ENCODE assay signal across 15 mouse cellular contexts in genomic region chr15:101297988-101298387, GRCm38 (mm10). TPM values are rescaled to one million over a fixed set of nuclear protein-coding genes. Genes with fewer than 3 reads are reported as not detected.
DNase-seq lines count a peak whose midpoint lies in the region; ATAC-seq and TF ChIP-seq lines count a peak whose summit lies in the region.
"Had no signal": no experiment of that assay in that cellular context is flagged by ENCODE, and none has a peak within 500 bp of the region (broad histone marks: within the 10 kb centered on the region; RNA-seq: fewer than 3 reads in every experiment).

No protein-coding gene starts in this region.

- peaks cover 33% of the 10 kb centered on the region for H3K4me1 ChIP-seq in heart, embryonic 12.5 days (replicated peaks)
- peaks cover 10% of the 10 kb centered on the region for H3K4me1 ChIP-seq in heart, adult 2 months (ENCODE audit: control insufficient read depth, insufficient read depth, low read length)
- peaks cover 11% of the 10 kb centered on the region for H3K4me1 ChIP-seq in liver, embryonic 11.5 days (replicated peaks; ENCODE audit: control insufficient read depth, insufficient read depth, low read length)
- H3K4me1 ChIP-seq in liver, embryonic 12.5 days: peaks cover 22% of the 10 kb centered on the region
- H3K4me1 ChIP-seq: hindbrain, embryonic 15.5 days had no signal

- TF ChIP-seq POLR2A in heart, adult 2 months (IDR thresholded peaks at IDR 0.05; ENCODE audit: insufficient read depth, low read depth, low read length): no peak

- intact Hi-C loops in heart, adult 2 months (cut with DNase I): no loop called here

- no peaks in the 10 kb centered on the region for H3K36me3 ChIP-seq in heart, embryonic 12.5 days
- H3K36me3 ChIP-seq in heart, adult 2 months (ENCODE audit: control insufficient read depth, insufficient read depth, low read length): no peaks in the 10 kb centered on the region
- H3K36me3 ChIP-seq in liver, embryonic 11.5 days (ENCODE audit: control insufficient read depth, insufficient read depth, low read length): no peaks in the 10 kb centered on the region
- no peaks in the 10 kb centered on the region for H3K36me3 ChIP-seq in liver, embryonic 12.5 days
- H3K36me3 ChIP-seq: hindbrain, embryonic 15.5 days; lung, embryonic 15.5 days had no signal

- H3K27me3 ChIP-seq in heart, embryonic 12.5 days (replicated peaks): no peaks in the 10 kb centered on the region
- H3K27me3 ChIP-seq in heart, adult 2 months (ENCODE audit: control insufficient read depth, insufficient read depth, low read length): no peaks in the 10 kb centered on the region
- H3K27me3 ChIP-seq in liver, embryonic 11.5 days (replicated peaks; ENCODE audit: control insufficient read depth, insufficient read depth, low read length): no peaks in the 10 kb centered on the region
- H3K27me3 ChIP-seq in liver, embryonic 12.5 days (replicated peaks): no peaks in the 10 kb centered on the region
- H3K27me3 ChIP-seq: hindbrain, embryonic 15.5 days; lung, embryonic 15.5 days had no signal

- WGBS in heart, embryonic 12.5 days: 42% methylated on average over 7 of the region's 7 CpGs
- 37% methylated on average over 7 of the region's 7 CpGs for WGBS in heart, adult 2 months
- WGBS in liver, embryonic 11.5 days: 40% methylated on average over 7 of the region's 7 CpGs
- 25% methylated on average over 7 of the region's 7 CpGs for WGBS in liver, embryonic 12.5 days (ENCODE audit: insufficient replicate concordance)

- ATAC-seq in heart, embryonic 12.5 days (ENCODE audit: insufficient number of reproducible peaks, low FRiP score): no peak
- ATAC-seq in liver, embryonic 11.5 days (replicated peaks; ENCODE audit: low FRiP score): no peak
- peak; percentile 53 for ATAC-seq in common myeloid progenitor, adult 5-6 weeks (replicated peaks; ENCODE audit: low read depth, poor library complexity, severe bottlenecking)
- ATAC-seq in liver, embryonic 12.5 days: no peak
- ATAC-seq: CD4-positive, CD25-positive, alpha-beta regulatory T cell, adult 4 months had no signal

- H3K4me3 ChIP-seq in heart, embryonic 12.5 days: no peak overlapping the region
- H3K4me3 ChIP-seq in heart, adult 2 months: no peak overlapping the region
- no peak overlapping the region for H3K4me3 ChIP-seq in liver, embryonic 11.5 days (ENCODE audit: low read depth, low read length)
- no peak overlapping the region for H3K4me3 ChIP-seq in liver, embryonic 12.5 days
- H3K4me3 ChIP-seq: hindbrain, embryonic 15.5 days; lung, embryonic 15.5 days; myocyte had no signal

- no peaks in the 10 kb centered on the region for H3K79me2 ChIP-seq in heart, adult 2 months (replicated peaks; ENCODE audit: control insufficient read depth, insufficient read depth, low read length)

- no peak for TF ChIP-seq CTCF in heart, adult 2 months (IDR thresholded peaks at IDR 0.05)

- TF ChIP-seq EP300 in heart, adult 2 months (IDR thresholded peaks at IDR 0.05; ENCODE audit: insufficient read depth, low read depth, low read length): no peak

- H3K9ac ChIP-seq in heart, embryonic 12.5 days: 0 out of 2 replicates have a peak overlapping the region, but pooled peaks have one; percentile 29
- H3K9ac ChIP-seq in heart, adult 2 months (ENCODE audit: low read depth, low read length): no peak overlapping the region
- H3K9ac ChIP-seq in liver, embryonic 11.5 days (ENCODE audit: low read depth, low read length): no peak overlapping the region
- no peak overlapping the region for H3K9ac ChIP-seq in liver, embryonic 12.5 days
- H3K9ac ChIP-seq: hindbrain, embryonic 15.5 days; lung, embryonic 15.5 days had no signal

- H3K9me3 ChIP-seq in heart, embryonic 12.5 days (replicated peaks): no peaks in the 10 kb centered on the region
- H3K9me3 ChIP-seq in liver, embryonic 11.5 days (ENCODE audit: control insufficient read depth, low read length): no peaks in the 10 kb centered on the region
- H3K9me3 ChIP-seq in liver, embryonic 12.5 days (replicated peaks): no peaks in the 10 kb centered on the region
- H3K9me3 ChIP-seq: hindbrain, embryonic 15.5 days; lung, embryonic 15.5 days had no signal

- DNase-seq in heart, adult 2 months: no peak
- DNase-seq in liver, embryonic 11.5 days (ENCODE audit: low spot score): no peak
- DNase-seq in liver: no peak
- DNase-seq in cerebellum, postnatal 14 days: no peak
- DNase-seq in cerebellum, postnatal 10 days: no peak
- DNase-seq: adrenal gland, adult 2 months; cerebellum, adult 11 months; kidney, postnatal 25 days had no signal

- H3K27ac ChIP-seq in heart, embryonic 12.5 days (ENCODE audit: poor library complexity, severe bottlenecking): no peak overlapping the region
- H3K27ac ChIP-seq in heart, adult 2 months: no peak overlapping the region
- no peak overlapping the region for H3K27ac ChIP-seq in liver, embryonic 11.5 days (ENCODE audit: low read depth, low read length)
- no peak overlapping the region for H3K27ac ChIP-seq in liver, embryonic 12.5 days
- H3K27ac ChIP-seq: hindbrain, embryonic 15.5 days; lung, embryonic 15.5 days had no signal

- H3K4me2 ChIP-seq in heart, embryonic 12.5 days: peak overlapping the region; percentile 55
- peak overlapping the region; percentile 16; the same call in 1 of the 2 replicates for H3K4me2 ChIP-seq in liver, embryonic 11.5 days
- peak overlapping the region; percentile 35; the same call in 1 of the 2 replicates for H3K4me2 ChIP-seq in liver, embryonic 12.5 days
- H3K4me2 ChIP-seq: lung, embryonic 15.5 days had no signal

RNA-seq across cellular contexts. Expression of gene 6030408B16Rik, which starts 5.0 kb away (rescaled TPM):
- 0.73 and 0.83 TPM in 2 replicates for polyA plus RNA-seq in heart, embryonic 12.5 days (2016; fragmentation: Nextera tagmentation; extraction: Ambion mirVana)
- 1 to 10 TPM in 1 of 2 experiments, under 1 TPM in 1; 0.70 to 1.1 TPM for total RNA-seq in heart, adult 2 months (2021)
- 2.5 and 6.3 TPM in 2 replicates for polyA plus RNA-seq in heart, adult 2 months (2012; rRNA removed)
- 0.58 and 0.94 TPM in 2 replicates for polyA plus RNA-seq in liver, embryonic 11.5 days (2014; fragmentation: Nextera tagmentation; extraction: Ambion mirVana)
- total RNA-seq in common myeloid progenitor, adult 5-6 weeks (2017): 0.78 TPM in 1 of 2 replicates, not detected in the other
- 0.17 and 0.19 TPM in 2 replicates for polyA plus RNA-seq in liver, embryonic 12.5 days (2016; fragmentation: Nextera tagmentation; extraction: Ambion mirVana)
- polyA plus RNA-seq: CD4-positive, CD25-positive, alpha-beta regulatory T cell, adult 4 months; hindbrain, embryonic 15.5 days had no signal

RNA-seq across cellular contexts. Expression of gene Atg101, which starts 13.9 kb away (rescaled TPM):
- 46.6 and 49.7 TPM in 2 replicates for polyA plus RNA-seq in heart, embryonic 12.5 days (2016; fragmentation: Nextera tagmentation; extraction: Ambion mirVana)
- total RNA-seq in heart, adult 2 months (2021): 10 to 100 TPM; 21.2 to 22.4 TPM
- 26.4 and 29.3 TPM in 2 replicates for polyA plus RNA-seq in heart, adult 2 months (2012; rRNA removed)
- polyA plus RNA-seq in liver, embryonic 11.5 days (2014; fragmentation: Nextera tagmentation; extraction: Ambion mirVana): 52.6 and 54.9 TPM in 2 replicates
- 30.7 and 34.8 TPM in 2 replicates for total RNA-seq in common myeloid progenitor, adult 5-6 weeks (2017)
- 31.5 and 31.7 TPM in 2 replicates for polyA plus RNA-seq in liver, embryonic 12.5 days (2016; fragmentation: Nextera tagmentation; extraction: Ambion mirVana)

RNA-seq across cellular contexts. Expression of gene Nr4a1, which starts 43.9 kb away (rescaled TPM):
- 14.4 and 17.4 TPM in 2 replicates for polyA plus RNA-seq in heart, embryonic 12.5 days (2016; fragmentation: Nextera tagmentation; extraction: Ambion mirVana)
- total RNA-seq in heart, adult 2 months (2021): 10 to 100 TPM; 12.1 to 45.3 TPM
- 17.0 and 23.8 TPM in 2 replicates for polyA plus RNA-seq in heart, adult 2 months (2012; rRNA removed)
- polyA plus RNA-seq in liver, embryonic 11.5 days (2014; fragmentation: Nextera tagmentation; extraction: Ambion mirVana): 1.8 and 2.4 TPM in 2 replicates
- total RNA-seq in common myeloid progenitor, adult 5-6 weeks (2017): 24.2 and 32.7 TPM in 2 replicates
- polyA plus RNA-seq in liver, embryonic 12.5 days (2016; fragmentation: Nextera tagmentation; extraction: Ambion mirVana): 0.83 and 1.0 TPM in 2 replicates
